ENCODE assay signal across 17 mouse cellular contexts in genomic region chr17:66707684-66708083, GRCm38 (mm10).
DNase-seq lines count a peak whose midpoint lies in the region; ATAC-seq lines count a peak whose summit lies in the region.
"Had no signal": no experiment of that assay in that cellular context is flagged by ENCODE, and none has a peak within 500 bp of the region (broad histone marks: within the 10 kb centered on the region; RNA-seq: fewer than 3 reads in every experiment).

No protein-coding gene starts in this region.

- no peaks in the 10 kb centered on the region for H3K9me3 ChIP-seq in kidney, embryonic 15.5 days (replicated peaks)
- H3K9me3 ChIP-seq in midbrain, embryonic 16.5 days (replicated peaks; ENCODE audit: control insufficient read depth, low read length, poor library complexity, severe bottlenecking) = no peaks in the 10 kb centered on the region
- H3K9me3 ChIP-seq in midbrain, embryonic 15.5 days = no peaks in the 10 kb centered on the region
- H3K9me3 ChIP-seq in liver, embryonic 16.5 days (replicated peaks; ENCODE audit: control insufficient read depth, low read length) = no peaks in the 10 kb centered on the region
- H3K9me3 ChIP-seq: embryonic facial prominence, embryonic 10.5 days; forebrain, embryonic 15.5 days; limb, embryonic 13.5 days; neural tube, embryonic 15.5 days had no signal

- H3K27me3 ChIP-seq in kidney, embryonic 15.5 days = no peaks in the 10 kb centered on the region
- no peaks in the 10 kb centered on the region for H3K27me3 ChIP-seq in midbrain, embryonic 16.5 days (ENCODE audit: control insufficient read depth, insufficient read depth, low read depth, low read length)
- no peaks in the 10 kb centered on the region for H3K27me3 ChIP-seq in midbrain, embryonic 15.5 days (replicated peaks)
- H3K27me3 ChIP-seq in liver, embryonic 16.5 days (ENCODE audit: control insufficient read depth, insufficient read depth, low read depth, low read length) = no peaks in the 10 kb centered on the region
- H3K27me3 ChIP-seq: forebrain, embryonic 15.5 days; neural tube, embryonic 15.5 days had no signal

- H3K4me2 ChIP-seq in kidney, embryonic 15.5 days = no peak overlapping the region
- no peak overlapping the region for H3K4me2 ChIP-seq in midbrain, embryonic 16.5 days (ENCODE audit: low read length)
- H3K4me2 ChIP-seq in midbrain, embryonic 15.5 days = no peak overlapping the region
- H3K4me2 ChIP-seq in liver, embryonic 16.5 days (ENCODE audit: low read depth, low read length) = no peak overlapping the region
- H3K4me2 ChIP-seq: forebrain, embryonic 15.5 days; limb, embryonic 13.5 days; neural tube, embryonic 15.5 days had no signal

- peaks cover 49% of the 10 kb centered on the region for H3K4me1 ChIP-seq in kidney, embryonic 15.5 days
- H3K4me1 ChIP-seq in midbrain, embryonic 16.5 days (ENCODE audit: control insufficient read depth, insufficient read depth, low read length) = peaks cover 3% of the 10 kb centered on the region; the same call in 1 of the 2 replicates
- peaks cover 10% of the 10 kb centered on the region for H3K4me1 ChIP-seq in midbrain, embryonic 15.5 days
- H3K4me1 ChIP-seq in liver, embryonic 16.5 days (ENCODE audit: control insufficient read depth, low read depth, low read length) = no peaks in the 10 kb centered on the region
- H3K4me1 ChIP-seq: forebrain, embryonic 15.5 days had no signal

- no peak overlapping the region for H3K4me3 ChIP-seq in kidney, embryonic 15.5 days (replicated peaks)
- H3K4me3 ChIP-seq in midbrain, embryonic 16.5 days (ENCODE audit: low read depth, low read length) = no peak overlapping the region
- no peak overlapping the region for H3K4me3 ChIP-seq in midbrain, embryonic 15.5 days
- H3K4me3 ChIP-seq in liver, embryonic 16.5 days (ENCODE audit: low read depth, low read length) = no peak overlapping the region
- H3K4me3 ChIP-seq: embryonic facial prominence, embryonic 10.5 days; erythroblast, embryonic 14.5 days; forebrain, embryonic 15.5 days; gastrocnemius, adult 2 months; limb, embryonic 13.5 days; neural tube, embryonic 15.5 days had no signal

- DNase-seq in kidney, postnatal 25 days = no peak
- no peak for DNase-seq in thymus, postnatal 14 days
- no peak for DNase-seq in spleen, postnatal 14 days (ENCODE audit: low spot score in 2 of 2)
- DNase-seq: cerebellum, postnatal 25 days; gastrocnemius, adult 2 months; heart, postnatal 36 days; right cerebral cortex, postnatal 14 days had no signal

- 46% methylated on average over 8 of the region's 8 CpGs for WGBS in kidney, embryonic 15.5 days
- WGBS in midbrain, embryonic 16.5 days = 50% methylated on average over 8 of the region's 8 CpGs
- 44% methylated on average over 8 of the region's 8 CpGs for WGBS in midbrain, embryonic 15.5 days
- 36% methylated on average over 8 of the region's 8 CpGs for WGBS in liver, embryonic 16.5 days (ENCODE audit: insufficient replicate concordance)

- H3K9ac ChIP-seq in kidney, embryonic 15.5 days = no peak overlapping the region
- H3K9ac ChIP-seq in midbrain, embryonic 16.5 days (ENCODE audit: low read depth, low read length) = no peak overlapping the region
- H3K9ac ChIP-seq in midbrain, embryonic 15.5 days = no peak overlapping the region
- H3K9ac ChIP-seq in liver, embryonic 16.5 days (ENCODE audit: low read depth, low read length) = no peak overlapping the region
- H3K9ac ChIP-seq: forebrain, embryonic 15.5 days; limb, embryonic 13.5 days; neural tube, embryonic 15.5 days had no signal

- ATAC-seq in kidney, embryonic 15.5 days (replicated peaks; ENCODE audit: low FRiP score) = no peak
- ATAC-seq in midbrain, embryonic 16.5 days = 0 out of 2 replicates have a peak, but pooled peaks have one; percentile 17
- ATAC-seq in midbrain, embryonic 15.5 days (replicated peaks) = no peak
- peak; percentile 30 for ATAC-seq in liver, embryonic 16.5 days (ENCODE audit: low read depth)
- ATAC-seq: forebrain, embryonic 15.5 days had no signal

- 0 out of 2 replicates have a peak overlapping the region, but pooled peaks have one; percentile 2 for H3K27ac ChIP-seq in kidney, embryonic 15.5 days
- no peak overlapping the region for H3K27ac ChIP-seq in midbrain, embryonic 16.5 days (ENCODE audit: low read length)
- H3K27ac ChIP-seq in midbrain, embryonic 15.5 days = no peak overlapping the region
- H3K27ac ChIP-seq in liver, embryonic 16.5 days (ENCODE audit: low read length) = no peak overlapping the region
- H3K27ac ChIP-seq: embryonic facial prominence, embryonic 10.5 days; forebrain, embryonic 15.5 days; gastrocnemius, adult 2 months; kidney, postnatal 0 days; limb, embryonic 13.5 days; neural tube, embryonic 15.5 days had no signal

- 0 out of 2 replicates have a peak, but pooled peaks cover 3% of the 10 kb centered on the region for H3K36me3 ChIP-seq in kidney, embryonic 15.5 days
- H3K36me3 ChIP-seq in midbrain, embryonic 16.5 days (ENCODE audit: control insufficient read depth, insufficient read depth, low read length) = no peaks in the 10 kb centered on the region
- H3K36me3 ChIP-seq in midbrain, embryonic 15.5 days (replicated peaks) = no peaks in the 10 kb centered on the region
- H3K36me3 ChIP-seq in liver, embryonic 16.5 days (ENCODE audit: control insufficient read depth, insufficient read depth) = no peaks in the 10 kb centered on the region
- H3K36me3 ChIP-seq: embryonic facial prominence, embryonic 10.5 days; forebrain, embryonic 15.5 days; limb, embryonic 13.5 days; neural tube, embryonic 15.5 days had no signal

Comparison
In these comparisons a context has a peak if more than half of its experiments do, and no peak if none do; other contexts are left out.
1. ATAC-seq: peak in midbrain, embryonic 16.5 days (single experiment) and liver, embryonic 16.5 days (single experiment); none in kidney, embryonic 15.5 days (single experiment) and midbrain, embryonic 15.5 days (single experiment).